Mouse (Mus musculus) midbrain, embryonic 12.5 days (tissue): ENCODE measurements around the gene Gm20388. TPM values are rescaled to one million over a fixed set of nuclear protein-coding genes. Genes with fewer than 3 reads are reported as not detected.

ENCODE experiments used
- ATAC-seq: fragments of 200-750 bp; cut with Nextera tagmentation; 2 replicates; pipeline ENCODE4 v1.8.0; 2017; ENCODE audit warnings: low read depth, moderate TSS enrichment, moderate library complexity; ENCODE audit not compliant: low FRiP score
- H3K27ac ChIP-seq: fragments of 300-500 bp; sonication (generic); replicated peaks from 2 replicates; pipeline ENCODE4 v1.5.1; 2016; ENCODE audit warnings: mild to moderate bottlenecking
- H3K27me3 ChIP-seq: fragments of 300-500 bp; sonication (generic); 2 replicates; pipeline ENCODE4 v1.6.1; 2016; ENCODE audit warnings: mild to moderate bottlenecking
- H3K36me3 ChIP-seq: fragments of 300-500 bp; sonication (generic); 2 replicates; pipeline ENCODE4 v1.6.1; 2016
- H3K4me1 ChIP-seq: fragments of 300-500 bp; sonication (generic); 2 replicates; pipeline ENCODE4 v1.6.1; 2016
- H3K4me2 ChIP-seq: fragments of 300-500 bp; sonication (generic); replicated peaks from 2 replicates; pipeline ENCODE4 v1.6.1; 2016; ENCODE audit warnings: mild to moderate bottlenecking, moderate library complexity
- H3K4me3 ChIP-seq: fragments of 300-500 bp; sonication (generic); 2 replicates; pipeline ENCODE4 v1.5.1; 2016; ENCODE audit warnings: mild to moderate bottlenecking
- H3K9ac ChIP-seq: fragments of 300-500 bp; sonication (generic); replicated peaks from 2 replicates; pipeline ENCODE4 v1.6.1; 2016; ENCODE audit warnings: mild to moderate bottlenecking, moderate library complexity
- H3K9me3 ChIP-seq: fragments of 300-500 bp; sonication (generic); 2 replicates; pipeline ENCODE4 v1.6.1; 2016; ENCODE audit warnings: mild to moderate bottlenecking
- WGBS: fragments of 180-500 bp; shearing (Covaris S2); methylation state at CpG from one replicate; pipeline ENCODE4 v1.1.7; 2016; 5-methylcytosine and 5-hydroxymethylcytosine counted together
- polyA plus RNA-seq: library from polyadenylated mRNA; unstranded; fragments of >200 nt; fragmentation: Nextera tagmentation; extraction: Ambion mirVana; gene quantifications from 2 replicates; pipeline ENCODE4 v1.2.1, GENCODE M21; 2016

Gene Gm20388
- polyA plus RNA-seq, 1 experiment from 2014 or later, result not detected

GRCm38 (mm10) chr8:122661138-122661537 is 2750.5 kb downstream of the Gm20388 start:
- Histone ChIP-seq H3K4me2 (no peak overlapping the region), H3K9me3 (no peaks in the 10 kb centered on the region), H3K9ac (no peak overlapping the region), H3K36me3 (no peaks in the 10 kb centered on the region), H3K27ac (0 out of 2 replicates have a peak overlapping the region, but pooled peaks have one; percentile 3), H3K4me3 (no peak overlapping the region), H3K4me1 (peaks cover 32% of the 10 kb centered on the region), H3K27me3 (no peaks in the 10 kb centered on the region)
- WGBS, result 40% methylated on average over 7 of the region's 7 CpGs
- no peak for ATAC-seq

DNA sequence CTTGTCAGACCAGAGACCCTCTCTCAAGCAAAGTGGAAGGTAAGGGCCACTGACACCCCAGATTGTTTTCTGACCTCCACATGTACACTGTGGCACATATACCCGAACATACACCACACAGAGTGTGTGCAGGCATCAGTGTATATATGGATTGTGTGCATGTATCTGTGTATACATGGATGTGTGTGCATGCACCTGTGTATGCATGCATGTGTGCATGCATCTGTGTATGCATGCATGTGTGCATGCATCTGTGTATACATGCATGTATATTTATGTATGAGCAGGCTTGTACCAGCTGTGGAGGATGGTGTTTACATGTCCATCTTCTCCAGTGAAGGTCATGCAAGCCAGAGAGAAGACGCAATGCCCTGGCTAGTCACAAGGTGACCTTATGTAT is 2751.3 kb downstream of the Gm20388 start:
- no peak for ATAC-seq
- Histone ChIP-seq H3K4me2 (no peak overlapping the region), H3K9ac (no peak overlapping the region), H3K27ac (no peak overlapping the region), H3K27me3 (no peaks in the 10 kb centered on the region), H3K4me3 (no peak overlapping the region), H3K36me3 (no peaks in the 10 kb centered on the region), H3K9me3 (no peaks in the 10 kb centered on the region), H3K4me1 (peaks cover 40% of the 10 kb centered on the region)
- WGBS, result 84% methylated on average over 2 of the region's 2 CpGs

GRCm38 (mm10) chr8:122663106-122663505 is 2752.5 kb downstream of the Gm20388 start:
- 83% methylated on average over 3 of the region's 3 CpGs for WGBS
- no peak for ATAC-seq
- Histone ChIP-seq H3K4me3 (no peak overlapping the region), H3K9me3 (no peaks in the 10 kb centered on the region), H3K9ac (no peak overlapping the region), H3K27ac (no peak overlapping the region), H3K27me3 (peaks cover 8% of the 10 kb centered on the region), H3K4me2 (no peak overlapping the region), H3K4me1 (peaks cover 48% of the 10 kb centered on the region), H3K36me3 (no peaks in the 10 kb centered on the region)

DNA sequence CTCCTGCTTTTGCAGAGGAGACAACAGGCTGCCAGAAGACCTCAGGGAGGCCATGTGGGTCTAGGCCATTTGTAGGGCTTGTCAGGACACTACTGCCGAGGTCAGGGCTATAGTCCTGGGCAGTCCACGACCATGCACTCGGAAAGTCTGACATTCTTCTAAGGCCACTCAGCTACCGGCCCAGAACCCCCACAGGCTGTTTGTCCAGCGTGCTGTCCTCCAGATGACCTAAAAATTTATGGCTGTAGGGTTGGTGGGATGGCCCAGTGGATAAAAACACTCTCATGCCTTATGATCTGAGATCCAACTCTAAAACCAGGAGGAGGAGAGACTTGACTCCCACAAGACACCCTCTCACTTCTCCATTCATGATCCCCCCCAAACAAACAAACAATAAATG is 2753.0 kb downstream of the Gm20388 start:
- Histone ChIP-seq H3K27me3 (peaks cover 8% of the 10 kb centered on the region), H3K9me3 (no peaks in the 10 kb centered on the region), H3K4me1 (peaks cover 48% of the 10 kb centered on the region), H3K36me3 (no peaks in the 10 kb centered on the region), H3K9ac (no peak overlapping the region), H3K4me3 (no peak overlapping the region), H3K4me2 (no peak overlapping the region), H3K27ac (no peak overlapping the region)
- ATAC-seq, result no peak
- WGBS, result 77% methylated on average over 5 of the region's 5 CpGs

GRCm38 (mm10) chr8:122665221-122665620 is 2754.6 kb downstream of the Gm20388 start:
- Histone ChIP-seq H3K9me3 (no peaks in the 10 kb centered on the region), H3K4me1 (peaks cover 52% of the 10 kb centered on the region), H3K4me3 (no peak overlapping the region), H3K4me2 (no peak overlapping the region), H3K27me3 (peaks cover 18% of the 10 kb centered on the region), H3K9ac (0 out of 2 replicates have a peak overlapping the region, but pooled peaks have one; percentile 1), H3K27ac (0 out of 2 replicates have a peak overlapping the region, but pooled peaks have one; percentile 31), H3K36me3 (no peaks in the 10 kb centered on the region)
- ATAC-seq, result no peak
- 59% methylated on average over 8 of the region's 8 CpGs for WGBS

GRCm38 (mm10) chr8:122665667-122666316 is 2755.2 kb downstream of the Gm20388 start:
- H3K4me3 ChIP-seq, result no peak overlapping the region
- no peaks in the 10 kb centered on the region for H3K36me3 ChIP-seq
- 80% methylated on average over 13 of the region's 14 CpGs for WGBS
- H3K9ac ChIP-seq, result 0 out of 2 replicates have a peak overlapping the region, but pooled peaks have one; percentile 11
- no peaks in the 10 kb centered on the region for H3K9me3 ChIP-seq
- peaks cover 23% of the 10 kb centered on the region for H3K27me3 ChIP-seq
- H3K27ac ChIP-seq, result 0 out of 2 replicates have a peak overlapping the region, but pooled peaks have one; percentile 31
- no peak for ATAC-seq
- peaks cover 56% of the 10 kb centered on the region for H3K4me1 ChIP-seq
- no peak overlapping the region for H3K4me2 ChIP-seq

- Histone ChIP-seq H3K9me3 (no peaks in the 10 kb centered on the region), H3K4me1 (peaks cover 56% of the 10 kb centered on the region), H3K9ac (no peak overlapping the region), H3K4me2 (no peak overlapping the region), H3K4me3 (no peak overlapping the region), H3K27ac (no peak overlapping the region), H3K36me3 (no peaks in the 10 kb centered on the region), H3K27me3 (peaks cover 29% of the 10 kb centered on the region)
- no peak for ATAC-seq
- WGBS, result 59% methylated on average over 9 of the region's 9 CpGs
Observed at GRCm38 (mm10) chr8:122666338-122666764, 2755.7 kb downstream of the Gm20388 start.

DNA sequence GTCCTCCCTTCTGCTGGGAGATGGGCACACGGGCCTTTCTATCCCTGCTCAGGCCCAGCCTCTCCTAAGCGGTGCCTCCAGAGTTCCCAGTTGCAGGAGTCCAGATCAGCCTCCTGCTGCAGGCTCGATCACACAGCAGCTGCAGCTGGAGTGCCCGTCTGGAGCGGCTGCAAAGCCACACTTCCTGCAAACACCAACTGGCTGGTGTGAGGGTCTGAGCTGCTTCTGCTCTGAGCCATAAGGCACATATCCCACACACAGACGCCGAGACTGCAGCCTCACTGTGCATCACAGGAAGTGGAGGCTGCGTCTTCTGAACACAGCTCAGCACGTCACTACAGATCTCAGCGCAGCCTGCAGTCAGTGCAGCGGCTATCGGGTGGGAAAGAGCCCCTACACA is 2756.2 kb downstream of the Gm20388 start:
- Histone ChIP-seq H3K27ac (0 out of 2 replicates have a peak overlapping the region, but pooled peaks have one; percentile 21), H3K36me3 (no peaks in the 10 kb centered on the region), H3K4me1 (peaks cover 52% of the 10 kb centered on the region), H3K4me2 (no peak overlapping the region), H3K4me3 (no peak overlapping the region), H3K9me3 (no peaks in the 10 kb centered on the region), H3K9ac (0 out of 2 replicates have a peak overlapping the region, but pooled peaks have one; percentile 7), H3K27me3 (peaks cover 34% of the 10 kb centered on the region)
- WGBS, result 61% methylated on average over 12 of the region's 12 CpGs
- ATAC-seq, result no peak

- 80% methylated on average over 11 of the region's 11 CpGs for WGBS
- Histone ChIP-seq H3K9ac (no peak overlapping the region), H3K36me3 (no peaks in the 10 kb centered on the region), H3K9me3 (no peaks in the 10 kb centered on the region), H3K4me3 (no peak overlapping the region), H3K27ac (no peak overlapping the region), H3K27me3 (peaks cover 43% of the 10 kb centered on the region), H3K4me2 (no peak overlapping the region), H3K4me1 (peaks cover 52% of the 10 kb centered on the region)
- ATAC-seq, result no peak
Observed at GRCm38 (mm10) chr8:122667854-122668253, 2757.2 kb downstream of the Gm20388 start.

DNA sequence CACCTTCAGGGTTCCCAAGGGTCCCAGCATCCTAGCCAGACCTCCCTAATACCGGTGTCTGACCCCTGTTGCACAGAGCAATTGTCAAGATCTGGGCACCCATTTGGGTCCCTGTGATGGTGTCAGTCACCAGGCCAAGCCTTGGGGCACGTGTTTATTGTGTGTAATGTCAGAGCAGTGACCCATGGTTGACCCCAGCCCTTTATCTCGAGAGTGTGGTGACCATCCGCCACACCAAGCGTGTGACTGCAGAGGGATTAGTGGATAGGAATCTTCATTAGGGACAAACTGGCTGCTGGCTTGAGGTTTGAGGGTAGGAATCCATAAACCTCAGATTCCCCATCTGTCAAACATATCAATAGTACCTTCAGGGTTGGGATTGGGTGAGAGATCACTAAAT is 2758.7 kb downstream of the Gm20388 start:
- Histone ChIP-seq H3K27ac (no peak overlapping the region), H3K9ac (no peak overlapping the region), H3K27me3 (peaks cover 57% of the 10 kb centered on the region), H3K9me3 (no peaks in the 10 kb centered on the region), H3K4me1 (peaks cover 50% of the 10 kb centered on the region), H3K4me3 (no peak overlapping the region), H3K36me3 (no peaks in the 10 kb centered on the region), H3K4me2 (no peak overlapping the region)
- no peak for ATAC-seq
- WGBS, result 13% methylated on average over 5 of the region's 5 CpGs

DNA sequence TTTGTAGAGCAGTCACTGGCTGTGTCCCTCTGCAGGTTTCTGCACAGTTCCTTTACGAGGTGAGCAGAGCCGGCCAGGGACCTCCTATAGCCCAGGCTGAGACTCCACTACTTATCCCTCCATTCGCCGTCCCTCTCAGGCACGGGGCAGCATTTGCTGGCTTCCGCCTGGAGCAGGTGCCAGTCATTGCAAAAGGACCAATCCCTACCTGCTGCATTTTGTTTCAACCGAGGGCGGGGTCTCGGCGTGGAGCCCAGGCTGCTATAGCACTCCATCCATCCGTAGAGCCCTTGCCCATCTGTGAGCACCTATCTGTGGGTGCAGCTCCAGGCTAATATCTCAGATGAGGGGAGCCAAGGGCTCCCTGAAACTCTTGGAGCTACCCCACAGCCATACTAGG is 2759.4 kb downstream of the Gm20388 start:
- no peak overlapping the region for H3K4me2 ChIP-seq
- no peak for ATAC-seq
- H3K9ac ChIP-seq, result 0 out of 2 replicates have a peak overlapping the region, but pooled peaks have one; percentile 7
- H3K4me3 ChIP-seq, result no peak overlapping the region
- H3K27ac ChIP-seq, result no peak overlapping the region
- peaks cover 64% of the 10 kb centered on the region for H3K27me3 ChIP-seq
- WGBS, result 20% methylated on average over 11 of the region's 11 CpGs
- peaks cover 45% of the 10 kb centered on the region for H3K4me1 ChIP-seq
- no peaks in the 10 kb centered on the region for H3K9me3 ChIP-seq
- H3K36me3 ChIP-seq, result no peaks in the 10 kb centered on the region

- ATAC-seq, result no peak
- Histone ChIP-seq H3K4me1 (peaks cover 45% of the 10 kb centered on the region), H3K27me3 (peaks cover 71% of the 10 kb centered on the region), H3K9me3 (no peaks in the 10 kb centered on the region), H3K9ac (0 out of 2 replicates have a peak overlapping the region, but pooled peaks have one; percentile 7), H3K4me3 (no peak overlapping the region), H3K27ac (no peak overlapping the region), H3K36me3 (no peaks in the 10 kb centered on the region), H3K4me2 (no peak overlapping the region)
- 52% methylated on average over 3 of the region's 3 CpGs for WGBS
Observed at GRCm38 (mm10) chr8:122670718-122671117, 2760.1 kb downstream of the Gm20388 start.
